Mouse (Mus musculus) liver, embryonic 11.5 days (tissue): ENCODE measurements at regions not wholly inside any gene's neighbourhood (a gene's known extent, or its start where the extent isn't known, plus 50 kb on each side); places are given as distances from the start of the nearest gene placed in this dataset.

Source experiments
- ATAC-seq: fragments of 200-750 bp; cut with Nextera tagmentation; replicated peaks from 2 replicates; pipeline ENCODE4 v1.8.0; 2017; ENCODE audit warnings: moderate number of reproducible peaks, mild to moderate bottlenecking, moderate TSS enrichment, moderate library complexity; ENCODE audit not compliant: low FRiP score
- DNase-seq: peaks from one replicate; pipeline ENCODE4 v3.0.0-alpha.2; 2017; ENCODE audit warnings: low spot score
- H3K27ac ChIP-seq: fragments of 300-500 bp; sonication (generic); 2 replicates; pipeline ENCODE4 v1.5.1; 2014; ENCODE audit warnings: mild to moderate bottlenecking, low read depth, low read length, control low read depth
- H3K27me3 ChIP-seq: fragments of 300-500 bp; sonication (generic); replicated peaks from 2 replicates; pipeline ENCODE4 v1.6.1; 2014; ENCODE audit warnings: low read length, mixed read lengths; ENCODE audit not compliant: control insufficient read depth, insufficient read depth
- H3K36me3 ChIP-seq: fragments of 300-500 bp; sonication (generic); 2 replicates; pipeline ENCODE4 v1.6.1; 2014; ENCODE audit warnings: mild to moderate bottlenecking, low read length, moderate library complexity, mixed read lengths; ENCODE audit not compliant: control insufficient read depth, insufficient read depth
- H3K4me1 ChIP-seq: fragments of 300-500 bp; sonication (generic); replicated peaks from 2 replicates; pipeline ENCODE4 v1.6.1; 2014; ENCODE audit warnings: low read length, mixed read lengths; ENCODE audit not compliant: control insufficient read depth, insufficient read depth
- H3K4me2 ChIP-seq: fragments of 300-500 bp; sonication (generic); 2 replicates; pipeline ENCODE4 v1.6.1; 2014; ENCODE audit warnings: mild to moderate bottlenecking, control low read depth, moderate library complexity
- H3K4me3 ChIP-seq: fragments of 300-500 bp; sonication (generic); 2 replicates; pipeline ENCODE4 v1.5.1; 2014; ENCODE audit warnings: low read depth, low read length, control low read depth
- H3K9ac ChIP-seq: fragments of 300-500 bp; sonication (generic); 2 replicates; pipeline ENCODE4 v1.6.1; 2014; ENCODE audit warnings: low read depth, low read length, control low read depth
- H3K9me3 ChIP-seq: fragments of 300-500 bp; sonication (generic); 2 replicates; pipeline ENCODE4 v1.6.1; 2016; ENCODE audit warnings: low read length, inconsistent platforms, mixed read lengths; ENCODE audit not compliant: control insufficient read depth
- WGBS: fragments of 180-500 bp; shearing (Covaris S2); extraction: QIAGEN DNeasy Blood & Tissue Kit; methylation state at CpG from one replicate; pipeline ENCODE4 v1.1.7; 2014; 5-methylcytosine and 5-hydroxymethylcytosine counted together

- no peaks in the 10 kb centered on the region for H3K36me3 ChIP-seq
- H3K4me3 ChIP-seq: no peak overlapping the region
- H3K4me1 ChIP-seq: no peaks in the 10 kb centered on the region
- no peak overlapping the region for H3K4me2 ChIP-seq
- no peak for DNase-seq
- H3K27ac ChIP-seq: no peak overlapping the region
- H3K27me3 ChIP-seq: no peaks in the 10 kb centered on the region
- H3K9ac ChIP-seq: no peak overlapping the region
- 73% methylated on average over 7 of the region's 7 CpGs for WGBS
- no peaks in the 10 kb centered on the region for H3K9me3 ChIP-seq
- no peak for ATAC-seq
Measured at GRCm38 (mm10) chr10:67706436-67706835, 157.7 kb upstream of the Ado start.

- no peak overlapping the region for H3K27ac ChIP-seq
- DNase-seq (no peak), ATAC-seq (no peak)
- H3K36me3 ChIP-seq: no peaks in the 10 kb centered on the region
- no peak overlapping the region for H3K4me2 ChIP-seq
- no peak overlapping the region for H3K9ac ChIP-seq
- 52% methylated on average over 9 of the region's 9 CpGs for WGBS
- no peak overlapping the region for H3K4me3 ChIP-seq
- no peaks in the 10 kb centered on the region for H3K27me3 ChIP-seq
- no peaks in the 10 kb centered on the region for H3K9me3 ChIP-seq
- H3K4me1 ChIP-seq: no peaks in the 10 kb centered on the region
Measured at GRCm38 (mm10) chr10:67702783-67703455, 154.2 kb upstream of the Ado start.

GRCm38 (mm10) chr10:67697401-67698195 is 148.8 kb upstream of the Ado start:
- Histone ChIP-seq H3K27ac (no peak overlapping the region), H3K36me3 (no peaks in the 10 kb centered on the region), H3K27me3 (no peaks in the 10 kb centered on the region), H3K9ac (no peak overlapping the region), H3K4me2 (no peak overlapping the region), H3K9me3 (no peaks in the 10 kb centered on the region), H3K4me3 (no peak overlapping the region), H3K4me1 (peaks cover 11% of the 10 kb centered on the region)
- DNase-seq (no peak), ATAC-seq (no peak)
- 55% methylated on average over 16 of the region's 16 CpGs for WGBS

- Histone ChIP-seq H3K4me1 (peaks cover 11% of the 10 kb centered on the region), H3K4me2 (peak overlapping the region; percentile 28; the same call in 1 of the 2 replicates), H3K9ac (no peak overlapping the region), H3K4me3 (no peak overlapping the region), H3K36me3 (no peaks in the 10 kb centered on the region), H3K27me3 (no peaks in the 10 kb centered on the region), H3K9me3 (no peaks in the 10 kb centered on the region), H3K27ac (no peak overlapping the region; the same call in 1 of the 2 replicates)
- 24% methylated on average over 10 of the region's 10 CpGs for WGBS
- no peak for DNase-seq
- ATAC-seq: 0 out of 2 replicates have a peak, but pooled peaks have one; percentile 31
Measured at GRCm38 (mm10) chr10:67695891-67696853, 147.4 kb upstream of the Ado start.

GRCm38 (mm10) chr10:67694751-67695150 is 146.0 kb upstream of the Ado start:
- Histone ChIP-seq H3K4me1 (peaks cover 11% of the 10 kb centered on the region), H3K9me3 (no peaks in the 10 kb centered on the region), H3K27me3 (no peaks in the 10 kb centered on the region), H3K9ac (no peak overlapping the region), H3K4me3 (no peak overlapping the region), H3K36me3 (no peaks in the 10 kb centered on the region), H3K4me2 (no peak overlapping the region), H3K27ac (no peak overlapping the region)
- WGBS: 72% methylated on average over 4 of the region's 4 CpGs
- DNase-seq: no peak
- no peak for ATAC-seq

- DNase-seq: no peak
- ATAC-seq: no peak
- no peaks in the 10 kb centered on the region for H3K36me3 ChIP-seq
- peaks cover 11% of the 10 kb centered on the region for H3K4me1 ChIP-seq
- H3K4me2 ChIP-seq: no peak overlapping the region
- no peaks in the 10 kb centered on the region for H3K9me3 ChIP-seq
- no peaks in the 10 kb centered on the region for H3K27me3 ChIP-seq
- 62% methylated on average over 4 of the region's 4 CpGs for WGBS
- H3K4me3 ChIP-seq: no peak overlapping the region
- H3K9ac ChIP-seq: no peak overlapping the region
- no peak overlapping the region for H3K27ac ChIP-seq
Measured at GRCm38 (mm10) chr10:67693586-67693985, 144.8 kb upstream of the Ado start.

- H3K36me3 ChIP-seq: no peaks in the 10 kb centered on the region
- H3K4me2 ChIP-seq: no peak overlapping the region
- no peaks in the 10 kb centered on the region for H3K27me3 ChIP-seq
- H3K27ac ChIP-seq: no peak overlapping the region
- H3K9ac ChIP-seq: no peak overlapping the region
- no peak overlapping the region for H3K4me3 ChIP-seq
- WGBS: 86% methylated on average over 15 of the region's 15 CpGs
- H3K4me1 ChIP-seq: no peaks in the 10 kb centered on the region
- ATAC-seq: no peak
- DNase-seq: no peak
- no peaks in the 10 kb centered on the region for H3K9me3 ChIP-seq
Measured at GRCm38 (mm10) chr10:67689944-67690670, 141.4 kb upstream of the Ado start.

GRCm38 (mm10) chr10:67679382-67679781 is 130.6 kb upstream of the Ado start:
- Histone ChIP-seq H3K27ac (no peak overlapping the region), H3K4me1 (no peaks in the 10 kb centered on the region), H3K4me2 (no peak overlapping the region), H3K27me3 (no peaks in the 10 kb centered on the region), H3K4me3 (no peak overlapping the region), H3K9ac (no peak overlapping the region), H3K36me3 (no peaks in the 10 kb centered on the region), H3K9me3 (no peaks in the 10 kb centered on the region)
- WGBS: 92% methylated on average over 4 of the region's 4 CpGs
- DNase-seq: no peak
- ATAC-seq: no peak
